Mouse (Mus musculus): ENCODE data around the gene Dnajb6.

The Dnajb6 gene

GRCm38 (mm10) chr5:29854376-29854775 is 118.9 kb downstream of the Dnajb6 start:
- DNase-seq: peak in 1 of 2 experiments; percentile 8

- DNase-seq: no peak
Observed at GRCm38 (mm10) chr5:29854971-29855370, 119.5 kb downstream of the Dnajb6 start.

- DNase-seq: peak; percentile 4 to 33
Observed at GRCm38 (mm10) chr5:29861522-29861921, 126.0 kb downstream of the Dnajb6 start.

GRCm38 (mm10) chr5:29862388-29862787 is 126.9 kb downstream of the Dnajb6 start:
- DNase-seq: no peak

GRCm38 (mm10) chr5:29864291-29864737 is 128.8 kb downstream of the Dnajb6 start:
- DNase-seq: peak; percentile 4 to 7

- no peak for DNase-seq
Observed at GRCm38 (mm10) chr5:29864994-29865393, 129.5 kb downstream of the Dnajb6 start.
